Mouse (Mus musculus) stomach, embryonic 15.5 days (tissue): ENCODE data around the gene Tcte3. TPM values are rescaled to one million over a fixed set of nuclear protein-coding genes. Genes with fewer than 3 reads are reported as not detected.
A peak's percentile ranks its signal among the peaks of the same experiment; 100 is the strongest.
"Not testable (repeated sequence)": the region's sequence is repeated elsewhere in the genome, so short reads cannot be mapped to it uniquely, and the experiment has no call there.

Experiments used
- ATAC-seq: fragments of 200-750 bp; cut with Nextera tagmentation; 2 replicates; pipeline ENCODE4 v1.8.0; 2017; ENCODE audit warnings: low read depth, moderate number of reproducible peaks, moderate TSS enrichment; ENCODE audit not compliant: insufficient read depth, low FRiP score
- H3K27ac ChIP-seq: fragments of 300-500 bp; sonication (generic); 2 replicates; pipeline ENCODE4 v1.5.1; 2015; ENCODE audit warnings: mild to moderate bottlenecking, inconsistent platforms
- H3K27me3 ChIP-seq: fragments of 300-500 bp; sonication (generic); replicated peaks from 2 replicates; pipeline ENCODE4 v1.6.1; 2015; ENCODE audit warnings: inconsistent platforms
- H3K36me3 ChIP-seq: fragments of 300-500 bp; sonication (generic); 2 replicates; pipeline ENCODE4 v1.6.1; 2015; ENCODE audit warnings: inconsistent platforms
- H3K4me1 ChIP-seq: fragments of 300-500 bp; sonication (generic); 2 replicates; pipeline ENCODE4 v1.6.1; 2015; ENCODE audit warnings: inconsistent platforms
- H3K4me2 ChIP-seq: fragments of 300-500 bp; sonication (generic); 2 replicates; pipeline ENCODE4 v1.6.1; 2015; ENCODE audit warnings: mild to moderate bottlenecking, inconsistent platforms
- H3K4me3 ChIP-seq: fragments of 300-500 bp; sonication (generic); replicated peaks from 2 replicates; pipeline ENCODE4 v1.5.1; 2015; ENCODE audit warnings: inconsistent platforms
- H3K9ac ChIP-seq: fragments of 300-500 bp; sonication (generic); 2 replicates; pipeline ENCODE4 v1.6.1; 2015; ENCODE audit warnings: inconsistent platforms
- H3K9me3 ChIP-seq: fragments of 300-500 bp; sonication (generic); 2 replicates; pipeline ENCODE4 v1.6.1; 2016; ENCODE audit warnings: inconsistent platforms
- WGBS: fragments of 180-500 bp; shearing (Covaris S2); methylation state at CpG from one replicate; pipeline ENCODE4 v1.1.7; 2015; 5-methylcytosine and 5-hydroxymethylcytosine counted together
- polyA plus RNA-seq: library from polyadenylated mRNA; unstranded; fragments of >200 nt; fragmentation: Nextera tagmentation; extraction: Ambion mirVana; gene quantifications from 2 replicates; pipeline ENCODE4 v1.2.1, GENCODE M21; 2015

Gene Tcte3
- 0.61 TPM in 1 of 2 replicates, not detected in the other for polyA plus RNA-seq

DNA sequence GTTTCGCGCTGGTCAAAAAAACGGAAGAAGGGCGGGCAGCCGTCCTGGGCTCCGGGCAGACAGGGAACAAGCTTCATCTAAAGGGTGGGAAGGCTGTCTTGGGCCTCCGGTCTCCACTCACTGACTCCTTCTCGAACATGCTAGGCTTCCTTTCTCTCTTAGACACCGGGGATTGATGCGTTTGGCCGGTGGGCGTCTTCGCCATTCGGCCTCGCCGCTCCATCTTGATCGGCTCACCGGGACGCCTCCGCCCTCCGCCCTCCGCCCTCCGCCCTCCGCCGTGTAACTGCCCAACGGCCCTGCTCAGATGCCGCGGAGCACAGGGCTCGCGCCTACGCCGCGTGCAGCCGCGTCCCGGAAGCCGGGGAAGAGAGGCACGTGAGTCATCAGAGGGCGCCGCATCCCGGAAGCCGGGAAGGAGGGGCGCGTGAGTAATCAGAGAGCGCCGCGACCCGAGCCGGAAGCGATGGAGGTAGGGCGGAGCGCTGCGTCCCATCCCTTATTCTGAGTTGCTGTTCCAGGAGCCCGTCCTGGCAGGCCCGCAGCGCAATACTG, at the start of gene Tcte3, which contains the start of the genes Ermard and Gm3448:
Gene Tcte3, minus strand, starts transcription at position 314 of the 555 bp plus-strand sequence.
Gene Ermard, plus strand, starts transcription at position 34 of the 555 bp plus-strand sequence.
Gene Gm3448, minus strand, starts transcription at position 363 of the 555 bp plus-strand sequence.
- not testable (repeated sequence) for H3K36me3 ChIP-seq, H3K4me2 ChIP-seq, H3K27me3 ChIP-seq, H3K27ac ChIP-seq, H3K9ac ChIP-seq, H3K9me3 ChIP-seq, H3K4me3 ChIP-seq, H3K4me1 ChIP-seq
- peak; percentile 98 for ATAC-seq
- no CpG with 5 or more reads among the region's 56 CpGs for WGBS

DNA sequence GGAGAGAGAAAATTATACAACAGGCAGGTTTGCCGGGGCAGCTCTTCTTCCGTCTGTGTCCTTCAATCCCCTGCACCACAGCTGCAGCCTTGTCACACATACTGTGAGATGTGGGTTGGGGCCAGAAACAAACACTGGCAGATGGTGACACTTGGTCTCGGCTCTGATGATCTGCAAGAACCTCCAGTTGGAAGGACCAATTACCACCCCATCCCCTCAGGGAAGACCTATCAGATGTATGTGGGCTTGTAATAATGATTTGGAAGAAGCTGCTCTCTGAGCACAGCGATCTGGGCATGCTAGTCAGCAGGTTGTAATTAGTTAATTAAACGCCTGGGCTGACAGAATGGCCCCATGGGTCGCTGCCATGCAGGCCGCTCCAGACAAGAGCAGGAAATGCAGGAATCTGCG, 47.3 kb upstream of the Tcte3 start:
- no peak overlapping the region for H3K4me2 ChIP-seq
- no peaks in the 10 kb centered on the region for H3K36me3 ChIP-seq
- H3K4me1 ChIP-seq: 0 out of 2 replicates have a peak, but pooled peaks cover 6% of the 10 kb centered on the region
- H3K27me3 ChIP-seq: no peaks in the 10 kb centered on the region
- no peak overlapping the region for H3K27ac ChIP-seq
- no peak overlapping the region for H3K9ac ChIP-seq
- no peaks in the 10 kb centered on the region for H3K9me3 ChIP-seq
- no peak for ATAC-seq
- no peak overlapping the region for H3K4me3 ChIP-seq
- WGBS: 45% methylated on average over 8 of the region's 8 CpGs

DNA sequence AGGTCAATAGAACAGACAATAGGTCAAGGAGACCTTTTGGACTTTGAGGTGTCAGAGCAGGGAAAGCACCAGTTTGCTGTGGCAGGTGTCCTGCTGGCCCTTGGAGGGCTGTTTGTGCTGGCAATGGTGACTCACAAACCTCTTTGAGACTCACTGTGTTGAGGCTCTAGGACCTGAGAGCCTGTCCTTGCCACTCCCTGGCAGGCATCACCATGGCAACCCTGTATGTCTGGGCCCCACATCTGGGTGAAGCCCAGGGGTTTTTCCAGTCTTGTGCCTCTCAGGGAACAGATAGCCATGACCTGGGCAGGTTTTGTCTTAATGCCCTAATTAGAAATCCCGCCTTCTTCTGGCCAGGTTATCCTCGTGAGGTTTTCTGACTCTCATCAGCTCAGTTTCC, 46.9 kb upstream of the Tcte3 start:
- 35% methylated on average over 2 of the region's 2 CpGs for WGBS
- no peaks in the 10 kb centered on the region for H3K9me3 ChIP-seq
- no peak; the same call in 1 of the 2 replicates for ATAC-seq

DNA sequence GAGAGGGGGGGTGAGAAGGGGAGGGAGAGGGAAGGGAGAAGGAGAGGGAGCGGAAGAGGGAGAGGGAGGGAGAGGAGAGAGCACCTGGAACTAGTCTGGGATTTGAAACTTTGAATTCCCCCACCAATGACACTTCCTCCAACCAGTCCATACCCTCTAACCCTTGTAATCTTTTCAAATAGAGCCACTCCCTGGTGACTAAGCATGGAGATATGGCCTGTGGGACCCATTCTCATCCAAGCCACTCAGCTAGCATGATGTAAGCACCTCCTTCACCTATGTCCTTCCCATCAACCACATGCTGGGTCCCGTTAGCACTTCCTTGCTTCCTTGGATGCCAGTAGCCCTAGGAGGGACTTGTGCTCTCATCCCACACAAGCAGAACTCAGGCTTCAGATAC, 43.7 kb upstream of the Tcte3 start:
- Histone ChIP-seq H3K9me3 (no peaks in the 10 kb centered on the region), H3K4me2 (no peak overlapping the region), H3K27me3 (no peaks in the 10 kb centered on the region), H3K4me1 (0 out of 2 replicates have a peak, but pooled peaks cover 6% of the 10 kb centered on the region), H3K27ac (no peak overlapping the region), H3K36me3 (no peaks in the 10 kb centered on the region), H3K4me3 (no peak overlapping the region), H3K9ac (no peak overlapping the region)
- ATAC-seq: no peak
- WGBS: 71% methylated on average over 2 of the region's 2 CpGs

More for the DNA sequence above, 46.9 kb upstream of the Tcte3 start:
- 0 out of 2 replicates have a peak, but pooled peaks cover 6% of the 10 kb centered on the region for H3K4me1 ChIP-seq
- H3K4me3 ChIP-seq: no peak overlapping the region
- no peak overlapping the region for H3K9ac ChIP-seq
- no peak overlapping the region for H3K4me2 ChIP-seq
- H3K27me3 ChIP-seq: no peaks in the 10 kb centered on the region
- H3K27ac ChIP-seq: no peak overlapping the region
- H3K36me3 ChIP-seq: no peaks in the 10 kb centered on the region

DNA sequence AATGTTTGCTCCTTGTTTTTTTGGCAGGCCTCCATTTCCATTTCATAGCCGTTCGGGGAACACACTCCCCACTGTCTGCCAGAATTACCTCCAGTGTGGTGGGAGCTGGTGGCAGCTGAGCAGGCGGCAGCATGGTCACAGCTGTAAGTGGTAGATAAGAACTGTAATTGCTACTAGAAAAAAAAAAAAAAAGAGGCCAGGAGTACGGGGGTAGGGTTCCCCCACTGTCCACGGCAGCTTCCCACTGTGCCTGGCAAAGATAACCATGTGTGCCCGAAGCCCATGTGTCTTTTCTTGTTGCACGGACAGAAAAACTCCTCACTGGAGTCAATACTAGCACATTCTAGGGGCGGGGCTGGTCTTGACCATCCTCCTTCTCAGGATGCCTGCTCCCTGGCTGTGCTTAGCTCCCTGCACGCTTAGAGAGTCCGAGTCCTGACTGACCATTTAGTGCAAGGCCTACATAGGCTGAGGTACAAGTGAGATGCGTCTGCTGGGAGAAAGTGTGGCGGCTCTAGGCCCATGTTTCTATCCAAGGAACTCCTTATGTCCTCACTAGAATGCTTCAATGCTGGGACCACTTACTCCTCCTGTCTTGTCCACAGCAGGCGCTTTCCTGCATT, 43.0 kb upstream of the Tcte3 start:
- H3K27ac ChIP-seq: no peak overlapping the region
- WGBS: 56% methylated on average over 13 of the region's 13 CpGs
- no peak overlapping the region for H3K9ac ChIP-seq
- H3K4me1 ChIP-seq: 0 out of 2 replicates have a peak, but pooled peaks cover 6% of the 10 kb centered on the region
- H3K4me3 ChIP-seq: no peak overlapping the region
- H3K4me2 ChIP-seq: no peak overlapping the region
- no peaks in the 10 kb centered on the region for H3K27me3 ChIP-seq
- H3K9me3 ChIP-seq: no peaks in the 10 kb centered on the region
- ATAC-seq: peak; percentile 62; the same call in 1 of the 2 replicates
- H3K36me3 ChIP-seq: no peaks in the 10 kb centered on the region

DNA sequence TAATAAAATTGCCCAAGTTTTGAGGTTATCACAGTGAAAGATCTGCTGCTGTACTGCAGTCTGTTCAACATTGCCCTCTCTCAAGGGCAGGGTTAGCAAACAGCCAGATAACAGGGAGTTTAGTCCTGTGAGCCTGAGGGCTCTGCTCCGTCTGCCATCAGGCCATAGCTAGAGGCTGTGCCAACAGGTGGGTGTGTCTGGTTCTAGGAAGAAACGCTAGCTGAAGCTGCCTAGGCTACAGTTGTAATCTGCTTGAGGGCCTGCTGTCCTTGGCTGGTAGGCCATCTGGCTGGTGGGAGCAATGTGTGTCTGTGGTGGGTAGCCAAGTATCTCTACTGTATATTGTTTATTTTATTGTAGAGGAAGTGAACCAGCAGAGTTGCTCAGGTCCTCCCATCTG, 36.2 kb upstream of the Tcte3 start:
- no peak overlapping the region for H3K4me3 ChIP-seq
- H3K9ac ChIP-seq: no peak overlapping the region
- no peak for ATAC-seq
- no peaks in the 10 kb centered on the region for H3K27me3 ChIP-seq
- no peaks in the 10 kb centered on the region for H3K9me3 ChIP-seq
- H3K4me2 ChIP-seq: no peak overlapping the region
- 0 out of 2 replicates have a peak, but pooled peaks cover 5% of the 10 kb centered on the region for H3K4me1 ChIP-seq
- H3K36me3 ChIP-seq: no peaks in the 10 kb centered on the region
- WGBS: 45% methylated on average over 2 of the region's 2 CpGs
- peak overlapping the region; percentile 16; the same call in 1 of the 2 replicates for H3K27ac ChIP-seq

DNA sequence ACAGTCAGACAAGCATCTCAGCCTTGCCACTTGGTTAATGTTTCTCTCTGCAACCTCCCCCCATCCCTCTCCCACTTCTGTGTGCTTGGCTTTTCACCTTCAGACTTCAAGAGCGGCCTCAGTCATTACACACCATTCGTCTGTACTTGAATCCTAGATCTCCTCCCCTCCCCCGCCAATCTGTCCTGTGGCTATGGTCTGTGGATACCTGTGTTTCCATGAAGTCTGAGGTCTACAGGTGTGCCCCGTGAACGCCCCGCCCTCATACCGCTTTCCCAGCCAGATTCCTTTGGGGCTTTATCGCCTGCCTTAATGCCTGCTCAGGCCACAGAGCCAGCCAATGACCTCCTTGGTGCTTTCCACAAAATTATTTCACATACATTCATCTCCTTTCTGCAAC, 33.7 kb upstream of the Tcte3 start:
- Histone ChIP-seq H3K4me2 (no peak overlapping the region), H3K36me3 (no peaks in the 10 kb centered on the region), H3K9me3 (no peaks in the 10 kb centered on the region), H3K4me3 (no peak overlapping the region), H3K27me3 (no peaks in the 10 kb centered on the region), H3K27ac (peak overlapping the region; percentile 48), H3K9ac (no peak overlapping the region), H3K4me1 (0 out of 2 replicates have a peak, but pooled peaks cover 5% of the 10 kb centered on the region)
- WGBS: 59% methylated on average over 8 of the region's 8 CpGs
- ATAC-seq: peak; percentile 78

DNA sequence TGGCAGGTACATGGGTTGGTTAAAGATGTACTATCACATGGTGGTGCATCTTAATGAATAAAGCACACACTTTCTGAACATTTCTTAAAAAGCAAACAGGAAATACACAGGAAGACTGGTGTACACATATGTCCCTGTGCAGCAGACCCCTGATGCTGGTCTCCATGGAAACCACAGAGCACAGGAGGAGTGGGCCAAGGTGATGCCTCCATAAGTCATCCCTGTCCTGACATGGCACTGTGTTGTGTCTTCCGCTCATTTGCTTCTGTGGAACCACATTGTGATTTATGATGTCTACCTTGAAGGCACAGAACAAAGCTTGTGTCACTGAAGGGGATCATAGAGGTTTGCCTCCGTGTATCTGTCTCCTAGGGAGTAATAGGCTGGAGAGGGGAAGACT, 30.9 kb upstream of the Tcte3 start:
- no peak for ATAC-seq
- no peaks in the 10 kb centered on the region for H3K27me3 ChIP-seq
- no peaks in the 10 kb centered on the region for H3K36me3 ChIP-seq
- no peak overlapping the region for H3K4me2 ChIP-seq
- H3K9me3 ChIP-seq: no peaks in the 10 kb centered on the region
- no peak overlapping the region for H3K4me3 ChIP-seq
- H3K27ac ChIP-seq: no peak overlapping the region
- no peak overlapping the region for H3K9ac ChIP-seq
- 78% methylated on average over 2 of the region's 2 CpGs for WGBS
- H3K4me1 ChIP-seq: 0 out of 2 replicates have a peak, but pooled peaks cover under 1% of the 10 kb centered on the region

DNA sequence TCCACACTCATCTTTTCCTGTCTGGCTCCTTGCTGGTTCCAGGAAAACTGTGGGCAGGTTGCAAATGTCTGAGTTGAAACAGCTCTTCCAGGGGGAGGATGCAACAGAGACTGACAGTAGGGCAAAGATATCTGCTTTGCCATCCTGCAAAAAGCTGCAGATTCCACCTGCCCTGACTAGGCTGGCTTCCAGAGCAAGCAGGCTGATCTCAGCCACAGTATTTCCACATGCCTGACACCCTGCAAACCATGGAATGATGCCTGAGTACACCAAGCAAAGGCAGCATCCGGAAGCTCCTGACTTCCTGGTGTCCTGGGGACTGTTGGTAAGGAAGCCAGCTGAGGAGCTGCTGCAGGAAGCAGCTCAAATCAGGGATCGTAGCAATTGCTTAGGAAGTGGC, 27.8 kb upstream of the Tcte3 start:
- no peak overlapping the region for H3K4me3 ChIP-seq
- H3K4me2 ChIP-seq: no peak overlapping the region
- H3K36me3 ChIP-seq: no peaks in the 10 kb centered on the region
- no peaks in the 10 kb centered on the region for H3K9me3 ChIP-seq
- no peak overlapping the region for H3K27ac ChIP-seq
- ATAC-seq: no peak
- H3K27me3 ChIP-seq: no peaks in the 10 kb centered on the region
- H3K4me1 ChIP-seq: peaks cover 6% of the 10 kb centered on the region; the same call in 1 of the 2 replicates
- WGBS: 51% methylated on average over 2 of the region's 2 CpGs
- H3K9ac ChIP-seq: no peak overlapping the region

DNA sequence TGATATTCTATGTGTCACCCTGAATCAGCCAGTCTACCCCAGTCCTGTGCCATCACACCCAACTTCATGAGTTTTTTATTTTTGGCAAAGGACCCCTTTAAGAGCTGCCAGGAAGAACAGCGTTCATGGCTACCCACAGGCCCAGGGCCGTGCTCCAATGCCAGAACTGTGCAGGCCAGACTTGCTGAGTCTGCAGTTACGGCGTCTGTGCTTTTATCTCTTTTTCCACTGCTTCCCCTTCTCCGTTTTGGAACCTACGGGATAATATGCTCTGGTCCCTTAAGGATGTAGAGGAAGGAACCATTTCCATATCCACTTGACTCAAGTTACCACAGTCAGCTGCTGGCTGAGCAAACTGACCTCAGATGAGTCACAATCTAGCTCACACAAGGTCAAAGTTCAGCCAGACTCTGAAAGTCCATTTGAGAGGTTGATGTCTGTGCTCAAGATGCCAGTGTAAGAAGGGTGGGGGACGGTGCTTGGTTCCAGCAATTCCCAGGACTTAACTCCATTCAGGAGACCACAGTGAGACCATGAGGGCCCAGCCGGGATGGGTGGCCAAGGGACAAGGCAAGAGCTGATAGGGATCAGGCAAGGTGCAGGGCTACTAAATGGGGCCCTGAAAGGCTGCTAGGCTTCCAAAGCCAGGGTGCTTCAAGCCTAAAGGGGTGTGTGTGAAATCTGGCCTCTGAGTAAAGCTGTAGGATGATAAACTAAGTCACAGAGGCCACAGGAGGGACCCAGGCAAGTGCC, 26.9 kb upstream of the Tcte3 start:
- H3K36me3 ChIP-seq: peaks cover 8% of the 10 kb centered on the region
- WGBS: 59% methylated on average over 8 of the region's 8 CpGs
- peaks cover 6% of the 10 kb centered on the region; the same call in 1 of the 2 replicates for H3K4me1 ChIP-seq
- H3K27ac ChIP-seq: no peak overlapping the region
- no peak overlapping the region for H3K9ac ChIP-seq
- no peaks in the 10 kb centered on the region for H3K27me3 ChIP-seq
- ATAC-seq: no peak; the same call in 1 of the 2 replicates
- H3K9me3 ChIP-seq: no peaks in the 10 kb centered on the region
- H3K4me2 ChIP-seq: no peak overlapping the region
- no peak overlapping the region for H3K4me3 ChIP-seq

DNA sequence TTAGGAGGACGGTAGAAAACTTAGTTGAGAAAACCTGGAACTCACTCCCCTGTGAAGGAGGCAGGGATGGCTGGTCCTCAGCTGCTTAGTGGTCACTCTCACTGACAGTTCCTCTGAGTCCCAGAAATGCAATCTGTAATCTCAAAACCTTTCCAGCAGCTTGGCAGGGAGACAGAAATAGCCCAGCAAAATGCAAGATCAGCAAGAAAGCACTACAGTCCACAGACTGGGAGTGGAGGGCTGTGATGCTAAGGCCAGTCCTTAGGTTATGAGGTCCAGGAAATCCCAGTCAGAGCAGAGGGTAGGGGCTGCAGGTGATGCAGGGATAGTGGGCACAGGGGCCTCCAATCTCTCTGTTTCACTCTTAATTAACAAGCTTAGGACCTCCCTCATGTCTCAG, 25.6 kb upstream of the Tcte3 start:
- no peak overlapping the region for H3K27ac ChIP-seq
- ATAC-seq: no peak
- WGBS: 62% methylated on average over 1 of the region's 1 CpGs

More for the DNA sequence above, 25.6 kb upstream of the Tcte3 start:
- Histone ChIP-seq H3K4me2 (no peak overlapping the region), H3K36me3 (peaks cover 9% of the 10 kb centered on the region), H3K9ac (no peak overlapping the region), H3K27me3 (no peaks in the 10 kb centered on the region), H3K4me1 (peaks cover 6% of the 10 kb centered on the region; the same call in 1 of the 2 replicates), H3K9me3 (no peaks in the 10 kb centered on the region), H3K4me3 (no peak overlapping the region)
